9 mouse cellular contexts compared by ENCODE assay signal in genomic region chr2:101828057-101828643, GRCm38 (mm10). TPM values are rescaled to one million over a fixed set of nuclear protein-coding genes. Genes with fewer than 3 reads are reported as not detected.
DNase-seq lines count a peak whose midpoint lies in the region; ATAC-seq and TF ChIP-seq lines count a peak whose summit lies in the region.
"Had no signal": no experiment of that assay in that cellular context is flagged by ENCODE, and none has a peak within 500 bp of the region (broad histone marks: within the 10 kb centered on the region; RNA-seq: fewer than 3 reads in every experiment).

No protein-coding gene starts in this region.

- H3K4me2 ChIP-seq in midbrain, postnatal 0 days (ENCODE audit: low read depth, low read length, poor library complexity, severe bottlenecking), result no peak overlapping the region
- H3K4me2 ChIP-seq in midbrain, embryonic 16.5 days (ENCODE audit: low read length), result no peak overlapping the region
- no peak overlapping the region for H3K4me2 ChIP-seq in intestine, embryonic 15.5 days (replicated peaks)
- H3K4me2 ChIP-seq in stomach, postnatal 0 days (replicated peaks; ENCODE audit: low read depth), result no peak overlapping the region
- H3K4me2 ChIP-seq in hindbrain, embryonic 12.5 days (replicated peaks), result no peak overlapping the region

- peak; percentile 53 for TF ChIP-seq CTCF in midbrain, postnatal 0 days (IDR thresholded peaks at IDR 0.05)
- TF ChIP-seq CTCF in stomach, postnatal 0 days (IDR thresholded peaks at IDR 0.05; ENCODE audit: low read depth), result peak; percentile 72

- H3K36me3 ChIP-seq in midbrain, postnatal 0 days (ENCODE audit: insufficient read depth, low read length), result no peaks in the 10 kb centered on the region
- H3K36me3 ChIP-seq in midbrain, embryonic 16.5 days (ENCODE audit: control insufficient read depth, insufficient read depth, low read length), result no peaks in the 10 kb centered on the region
- H3K36me3 ChIP-seq in intestine, embryonic 15.5 days, result no peaks in the 10 kb centered on the region
- H3K36me3 ChIP-seq in stomach, postnatal 0 days (ENCODE audit: control insufficient read depth, insufficient read depth, low read length), result no peaks in the 10 kb centered on the region
- H3K36me3 ChIP-seq in hindbrain, embryonic 12.5 days, result no peaks in the 10 kb centered on the region

- no peak overlapping the region for H3K4me3 ChIP-seq in midbrain, postnatal 0 days (ENCODE audit: low read depth, low read length)
- no peak overlapping the region for H3K4me3 ChIP-seq in midbrain, embryonic 16.5 days (ENCODE audit: low read depth, low read length)
- H3K4me3 ChIP-seq in intestine, embryonic 15.5 days (replicated peaks), result no peak overlapping the region
- no peak overlapping the region for H3K4me3 ChIP-seq in stomach, postnatal 0 days (ENCODE audit: low read depth, low read length)
- no peak overlapping the region for H3K4me3 ChIP-seq in hindbrain, embryonic 12.5 days

- no peak overlapping the region for H3K27ac ChIP-seq in midbrain, postnatal 0 days (ENCODE audit: low read depth, low read length)
- no peak overlapping the region for H3K27ac ChIP-seq in midbrain, embryonic 16.5 days (ENCODE audit: low read length)
- H3K27ac ChIP-seq in intestine, embryonic 15.5 days, result peak overlapping the region; percentile 46; the same call in 1 of the 2 replicates
- no peak overlapping the region for H3K27ac ChIP-seq in stomach, postnatal 0 days (replicated peaks)
- no peak overlapping the region for H3K27ac ChIP-seq in hindbrain, embryonic 12.5 days

- ATAC-seq in midbrain, postnatal 0 days (ENCODE audit: low FRiP score), result no peak
- no peak for ATAC-seq in midbrain, embryonic 16.5 days
- no peak for ATAC-seq in intestine, embryonic 15.5 days
- no peak for ATAC-seq in stomach, postnatal 0 days (ENCODE audit: low FRiP score, low TSS enrichment)
- ATAC-seq in hindbrain, embryonic 12.5 days (ENCODE audit: low FRiP score), result no peak

- H3K27me3 ChIP-seq in midbrain, postnatal 0 days (ENCODE audit: insufficient read depth, low read length), result no peaks in the 10 kb centered on the region
- H3K27me3 ChIP-seq in midbrain, embryonic 16.5 days (ENCODE audit: control insufficient read depth, insufficient read depth, low read depth, low read length), result no peaks in the 10 kb centered on the region
- H3K27me3 ChIP-seq in intestine, embryonic 15.5 days (replicated peaks), result no peaks in the 10 kb centered on the region
- no peaks in the 10 kb centered on the region for H3K27me3 ChIP-seq in stomach, postnatal 0 days (ENCODE audit: control insufficient read depth, insufficient read depth, low read length)
- H3K27me3 ChIP-seq in hindbrain, embryonic 12.5 days, result no peaks in the 10 kb centered on the region

- H3K4me1 ChIP-seq in midbrain, postnatal 0 days (ENCODE audit: insufficient read depth, low read length), result no peaks in the 10 kb centered on the region
- no peaks in the 10 kb centered on the region for H3K4me1 ChIP-seq in midbrain, embryonic 16.5 days (ENCODE audit: control insufficient read depth, insufficient read depth, low read length)
- peaks cover 11% of the 10 kb centered on the region; the same call in 1 of the 2 replicates for H3K4me1 ChIP-seq in intestine, embryonic 15.5 days (replicated peaks)
- no peaks in the 10 kb centered on the region; the same call in 1 of the 2 replicates for H3K4me1 ChIP-seq in stomach, postnatal 0 days (replicated peaks; ENCODE audit: control insufficient read depth, insufficient read depth)
- H3K4me1 ChIP-seq in hindbrain, embryonic 12.5 days, result peaks cover 10% of the 10 kb centered on the region

- H3K9me3 ChIP-seq in midbrain, postnatal 0 days (ENCODE audit: low read length), result no peaks in the 10 kb centered on the region
- no peaks in the 10 kb centered on the region for H3K9me3 ChIP-seq in midbrain, embryonic 16.5 days (replicated peaks; ENCODE audit: control insufficient read depth, low read length, poor library complexity, severe bottlenecking)
- H3K9me3 ChIP-seq in intestine, embryonic 15.5 days, result no peaks in the 10 kb centered on the region
- no peaks in the 10 kb centered on the region for H3K9me3 ChIP-seq in stomach, postnatal 0 days (ENCODE audit: control insufficient read depth, low read length)
- H3K9me3 ChIP-seq in hindbrain, embryonic 12.5 days (replicated peaks), result no peaks in the 10 kb centered on the region

- H3K9ac ChIP-seq in midbrain, postnatal 0 days (replicated peaks; ENCODE audit: low read length, poor library complexity, severe bottlenecking), result no peak overlapping the region
- H3K9ac ChIP-seq in midbrain, embryonic 16.5 days (ENCODE audit: low read depth, low read length), result no peak overlapping the region
- no peak overlapping the region for H3K9ac ChIP-seq in intestine, embryonic 15.5 days
- no peak overlapping the region for H3K9ac ChIP-seq in stomach, postnatal 0 days (ENCODE audit: low read length)
- H3K9ac ChIP-seq in hindbrain, embryonic 12.5 days, result no peak overlapping the region

- TF ChIP-seq EP300 in stomach, postnatal 0 days (optimal IDR thresholded peaks at IDR 0.05), result no peak

- 76% methylated on average over 5 of the region's 5 CpGs for WGBS in midbrain, postnatal 0 days
- 84% methylated on average over 5 of the region's 5 CpGs for WGBS in midbrain, embryonic 16.5 days
- WGBS in intestine, embryonic 15.5 days, result 34% methylated on average over 5 of the region's 5 CpGs
- 35% methylated on average over 5 of the region's 5 CpGs for WGBS in stomach, postnatal 0 days
- 71% methylated on average over 5 of the region's 5 CpGs for WGBS in hindbrain, embryonic 12.5 days

- peak; percentile 18 to 58 for DNase-seq in heart, adult 18-20 months
- DNase-seq in heart, postnatal 4 days, result no peak
- peak; percentile 43 for DNase-seq in midbrain, postnatal 0 days (ENCODE audit: low spot score)
- no peak for DNase-seq in stomach, postnatal 0 days (ENCODE audit: low spot score)
- no peak for DNase-seq in frontal cortex, postnatal 36 days (ENCODE audit: low spot score in 2 of 2)
- DNase-seq: gastrocnemius, postnatal 10 days had no signal

RNA-seq across cellular contexts. Expression of gene Prr5l, which starts 54.7 kb away (rescaled TPM):
- total RNA-seq in heart, adult 18-20 months (2021), result 1 to 10 TPM; 1.5 to 2.3 TPM
- 1 to 10 TPM; 3.8 to 4.6 TPM for total RNA-seq in heart, postnatal 4 days (2021)
- 2.7 and 3.7 TPM in 2 replicates for total RNA-seq in midbrain, postnatal 0 days (2014; rRNA removed)
- polyA plus RNA-seq in midbrain, postnatal 0 days (2015; fragmentation: Nextera tagmentation; extraction: Ambion mirVana), result 4.0 and 4.7 TPM in 2 replicates
- 4.6 and 4.7 TPM in 2 replicates for polyA plus RNA-seq in midbrain, embryonic 16.5 days (2015; fragmentation: Nextera tagmentation; extraction: Ambion mirVana)
- polyA plus RNA-seq in intestine, embryonic 15.5 days (2015; fragmentation: Nextera tagmentation; extraction: Ambion mirVana), result 16.5 and 16.9 TPM in 2 replicates
- polyA plus RNA-seq in stomach, postnatal 0 days (2015; fragmentation: Nextera tagmentation; extraction: Ambion mirVana), result 3.3 and 3.8 TPM in 2 replicates
- 12.4 and 13.6 TPM in 2 replicates for polyA plus RNA-seq in hindbrain, embryonic 12.5 days (2016; fragmentation: Nextera tagmentation; extraction: Ambion mirVana)

RNA-seq across cellular contexts. Expression of gene Commd9, which starts 57.9 kb away (rescaled TPM):
- 10 to 100 TPM; 28.2 to 32.0 TPM for total RNA-seq in heart, adult 18-20 months (2021)
- total RNA-seq in heart, postnatal 4 days (2021), result 10 to 100 TPM; 28.4 to 30.1 TPM
- 154 and 257 TPM in 2 replicates for total RNA-seq in midbrain, postnatal 0 days (2014; rRNA removed)
- 101 and 108 TPM in 2 replicates for polyA plus RNA-seq in midbrain, postnatal 0 days (2015; fragmentation: Nextera tagmentation; extraction: Ambion mirVana)
- 105 and 119 TPM in 2 replicates for polyA plus RNA-seq in midbrain, embryonic 16.5 days (2015; fragmentation: Nextera tagmentation; extraction: Ambion mirVana)
- polyA plus RNA-seq in intestine, embryonic 15.5 days (2015; fragmentation: Nextera tagmentation; extraction: Ambion mirVana), result 65.5 and 68.2 TPM in 2 replicates
- polyA plus RNA-seq in stomach, postnatal 0 days (2015; fragmentation: Nextera tagmentation; extraction: Ambion mirVana), result 43.7 and 48.2 TPM in 2 replicates
- polyA plus RNA-seq in hindbrain, embryonic 12.5 days (2016; fragmentation: Nextera tagmentation; extraction: Ambion mirVana), result 76.2 and 85.3 TPM in 2 replicates

Comparison
In these comparisons a context has a peak if more than half of its experiments do, and no peak if none do; other contexts are left out.
1. DNase-seq: peak in heart, adult 18-20 months (2 of 2) and midbrain, postnatal 0 days (single experiment); none in heart, postnatal 4 days (single experiment), stomach, postnatal 0 days (single experiment) and frontal cortex, postnatal 36 days (0 of 2).